Mouse (Mus musculus): ENCODE data around the gene Ephb2. TPM values are rescaled to one million over a fixed set of nuclear protein-coding genes. Genes with fewer than 3 reads are reported as not detected.

The Ephb2 gene
- polyA plus RNA-seq, 1 experiment, result 0.49 TPM

DNA sequence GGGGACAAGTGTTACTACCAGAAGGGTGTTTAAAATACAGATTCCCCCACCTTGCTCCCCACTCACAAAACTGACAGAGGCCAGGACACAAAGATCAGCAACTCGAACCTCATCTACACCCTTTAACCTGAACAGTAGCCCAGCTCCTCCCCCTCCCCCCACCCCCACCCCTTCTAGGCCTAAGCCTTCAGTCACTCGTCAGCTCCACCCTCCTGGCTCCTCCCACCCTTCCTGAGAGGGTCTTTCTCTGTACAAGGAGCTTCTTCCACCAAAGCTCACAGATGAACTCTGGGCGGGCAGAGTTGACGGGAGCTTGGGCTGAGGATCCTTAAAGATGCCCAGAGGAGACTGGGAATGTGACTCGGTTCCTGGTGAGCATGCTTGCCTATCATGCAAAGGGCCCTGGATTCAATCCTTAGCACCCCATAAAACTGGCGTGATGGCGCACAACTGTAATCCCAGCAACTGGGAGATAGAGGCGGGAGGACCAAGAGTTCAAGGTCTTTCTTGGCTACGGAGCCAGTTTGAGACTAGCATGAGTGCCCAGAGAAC lies 5.4 kb downstream of the Ephb2 start:
- Histone ChIP-seq H3K27ac (ENCODE audit: control insufficient read depth, insufficient read depth, low read depth, low read length) (no peak overlapping the region), H3K36me3 (ENCODE audit: control insufficient read depth, insufficient read depth, low read length) (no peaks in the 10 kb centered on the region), H3K27me3 (ENCODE audit: control insufficient read depth, insufficient read depth, low read length) (no peaks in the 10 kb centered on the region), H3K4me1 (ENCODE audit: control insufficient read depth, insufficient read depth, low read length) (peaks cover 6% of the 10 kb centered on the region), H3K4me3 (ENCODE audit: control insufficient read depth, low read depth, low read length) (no peak overlapping the region)
- no peak for TF ChIP-seq POLR2A (IDR thresholded peaks at IDR 0.05; ENCODE audit: control insufficient read depth, low read depth, low read length)
- TF ChIP-seq CTCF (IDR thresholded peaks at IDR 0.05; ENCODE audit: control insufficient read depth, insufficient read depth, insufficient replicate concordance, low read depth, low read length), result no peak

DNA sequence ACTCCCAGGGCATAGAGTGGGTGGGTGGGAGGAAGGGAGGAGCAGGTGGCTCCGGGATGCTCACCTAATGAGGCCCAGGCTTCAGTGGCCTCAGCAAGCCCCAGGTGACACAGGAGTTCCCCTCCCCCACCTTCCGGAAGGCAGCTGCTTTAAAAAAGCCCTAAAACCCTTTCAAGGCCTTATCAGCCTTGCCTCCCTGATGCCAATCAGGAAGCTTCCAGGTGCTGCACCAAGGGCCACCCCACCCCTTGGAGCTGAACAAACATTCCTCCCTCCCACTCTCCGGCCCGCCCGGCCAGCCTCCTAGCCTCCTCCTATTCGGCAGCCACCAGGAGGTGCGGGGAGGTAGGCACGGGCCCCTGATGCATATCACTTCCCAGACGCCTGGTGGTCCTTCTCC lies 6.0 kb downstream of the Ephb2 start:
- peaks cover 2% of the 10 kb centered on the region for H3K4me1 ChIP-seq (ENCODE audit: control insufficient read depth, insufficient read depth, low read length)
- H3K4me3 ChIP-seq (ENCODE audit: control insufficient read depth, low read depth, low read length), result no peak overlapping the region
- no peak overlapping the region for H3K27ac ChIP-seq (ENCODE audit: control insufficient read depth, insufficient read depth, low read depth, low read length)
- H3K27me3 ChIP-seq (ENCODE audit: control insufficient read depth, insufficient read depth, low read length), result no peaks in the 10 kb centered on the region
- no peaks in the 10 kb centered on the region for H3K36me3 ChIP-seq (ENCODE audit: control insufficient read depth, insufficient read depth, low read length)
- TF ChIP-seq POLR2A (IDR thresholded peaks at IDR 0.05; ENCODE audit: control insufficient read depth, low read depth, low read length), result no peak
- no peak for TF ChIP-seq CTCF (IDR thresholded peaks at IDR 0.05; ENCODE audit: control insufficient read depth, insufficient read depth, insufficient replicate concordance, low read depth, low read length)

- Histone ChIP-seq H3K27me3 (ENCODE audit: control insufficient read depth, insufficient read depth, low read length) (no peaks in the 10 kb centered on the region), H3K4me1 (ENCODE audit: control insufficient read depth, insufficient read depth, low read length) (no peaks in the 10 kb centered on the region), H3K4me3 (ENCODE audit: control insufficient read depth, low read depth, low read length) (no peak overlapping the region), H3K36me3 (ENCODE audit: control insufficient read depth, insufficient read depth, low read length) (no peaks in the 10 kb centered on the region), H3K27ac (ENCODE audit: control insufficient read depth, insufficient read depth, low read depth, low read length) (no peak overlapping the region)
- no peak for TF ChIP-seq CTCF (IDR thresholded peaks at IDR 0.05; ENCODE audit: control insufficient read depth, insufficient read depth, insufficient replicate concordance, low read depth, low read length)
- TF ChIP-seq POLR2A (IDR thresholded peaks at IDR 0.05; ENCODE audit: control insufficient read depth, low read depth, low read length), result no peak
Measured at GRCm38 (mm10) chr4:136828664-136829569, 6.9 kb downstream of the Ephb2 start.

DNA sequence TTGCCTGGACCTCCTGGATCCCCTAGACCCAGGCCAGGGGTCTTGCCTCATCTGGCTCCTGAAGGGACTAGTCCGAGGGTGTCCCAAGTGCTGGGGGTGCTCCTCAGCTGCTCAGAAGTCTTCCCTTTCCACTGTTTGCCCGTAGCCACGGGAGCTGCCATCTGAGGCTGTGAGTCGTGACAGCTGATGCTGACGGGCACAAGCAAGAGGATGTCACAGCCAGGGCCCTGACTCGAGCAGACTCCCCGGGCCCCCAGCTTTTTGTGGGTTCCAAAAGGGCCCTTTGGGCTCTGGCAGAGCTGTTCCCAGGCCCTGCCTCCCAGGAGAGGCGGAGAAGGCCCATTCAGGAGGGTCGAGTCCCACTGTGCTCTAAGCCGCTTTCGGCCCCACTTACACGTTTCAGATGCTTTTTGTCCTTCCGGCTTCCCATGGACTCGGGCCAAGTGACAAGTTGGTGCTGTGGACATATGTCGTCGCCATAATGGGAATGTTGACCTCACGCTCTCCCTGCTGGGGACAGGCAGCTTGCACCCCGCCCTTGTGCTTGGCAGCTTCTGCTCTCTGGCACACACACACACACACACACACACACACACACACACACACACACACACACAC lies 10.7 kb downstream of the Ephb2 start:
- no peak for TF ChIP-seq CTCF (IDR thresholded peaks at IDR 0.05; ENCODE audit: control insufficient read depth, insufficient read depth, insufficient replicate concordance, low read depth, low read length)
- Histone ChIP-seq H3K36me3 (ENCODE audit: control insufficient read depth, insufficient read depth, low read length) (no peaks in the 10 kb centered on the region), H3K27ac (ENCODE audit: control insufficient read depth, insufficient read depth, low read depth, low read length) (no peak overlapping the region), H3K27me3 (ENCODE audit: control insufficient read depth, insufficient read depth, low read length) (no peaks in the 10 kb centered on the region), H3K4me1 (ENCODE audit: control insufficient read depth, insufficient read depth, low read length) (no peaks in the 10 kb centered on the region), H3K4me3 (ENCODE audit: control insufficient read depth, low read depth, low read length) (no peak overlapping the region)

DNA sequence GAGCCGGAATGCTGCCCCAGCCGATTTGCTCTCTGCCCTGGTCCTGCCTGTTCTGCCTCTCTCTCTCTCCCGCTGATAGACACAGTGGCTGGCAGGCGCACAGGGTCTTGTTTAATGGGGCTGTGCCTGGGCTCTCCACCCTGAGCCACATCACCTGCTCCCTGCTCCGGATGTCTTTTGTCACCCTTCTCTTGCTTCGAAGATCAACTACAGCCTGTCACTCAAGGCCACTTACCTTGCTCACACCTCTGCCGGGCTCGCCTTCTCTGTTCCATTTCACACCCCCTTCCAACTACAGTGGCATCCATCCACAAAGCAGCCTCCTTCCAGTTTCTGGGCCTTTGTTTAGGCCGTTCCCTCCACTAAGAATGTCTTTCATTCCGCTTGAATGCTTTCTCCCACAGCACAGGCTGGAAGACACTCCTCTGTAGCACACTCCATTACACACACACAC lies 15.7 kb downstream of the Ephb2 start:
- TF ChIP-seq POLR2A (IDR thresholded peaks at IDR 0.05; ENCODE audit: control insufficient read depth, low read depth, low read length) (no peak), CTCF (IDR thresholded peaks at IDR 0.05; ENCODE audit: control insufficient read depth, insufficient read depth, insufficient replicate concordance, low read depth, low read length) (no peak)
- no peak overlapping the region for H3K27ac ChIP-seq (ENCODE audit: control insufficient read depth, insufficient read depth, low read depth, low read length)
- H3K4me1 ChIP-seq (ENCODE audit: control insufficient read depth, insufficient read depth, low read length), result no peaks in the 10 kb centered on the region
- H3K36me3 ChIP-seq (ENCODE audit: control insufficient read depth, insufficient read depth, low read length), result no peaks in the 10 kb centered on the region
- no peak overlapping the region for H3K4me3 ChIP-seq (ENCODE audit: control insufficient read depth, low read depth, low read length)
- H3K27me3 ChIP-seq (ENCODE audit: control insufficient read depth, insufficient read depth, low read length), result no peaks in the 10 kb centered on the region

DNA sequence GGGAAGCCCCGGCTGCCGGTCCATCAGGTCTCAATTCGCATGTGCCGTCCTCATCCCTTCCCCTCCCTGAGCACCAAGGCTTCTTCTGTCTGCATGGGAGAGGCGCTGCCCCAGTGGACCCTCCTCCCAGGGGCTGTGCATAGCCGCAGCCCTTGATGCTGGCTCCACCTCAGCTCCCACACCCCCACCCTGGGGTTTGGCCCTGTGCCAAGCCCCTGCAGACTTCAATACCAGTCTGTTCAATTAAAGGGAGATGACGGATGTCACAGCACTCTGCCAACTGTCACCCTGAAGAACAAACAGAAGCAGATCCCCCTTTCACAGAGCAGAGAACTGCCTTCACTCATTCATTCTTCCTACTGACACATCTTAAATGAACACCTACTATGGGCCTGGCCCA lies 19.1 kb downstream of the Ephb2 start:
- no peaks in the 10 kb centered on the region for H3K4me1 ChIP-seq (ENCODE audit: control insufficient read depth, insufficient read depth, low read length)
- TF ChIP-seq CTCF (IDR thresholded peaks at IDR 0.05; ENCODE audit: control insufficient read depth, insufficient read depth, insufficient replicate concordance, low read depth, low read length) (no peak), POLR2A (IDR thresholded peaks at IDR 0.05; ENCODE audit: control insufficient read depth, low read depth, low read length) (no peak)
- H3K36me3 ChIP-seq (ENCODE audit: control insufficient read depth, insufficient read depth, low read length), result no peaks in the 10 kb centered on the region
- no peaks in the 10 kb centered on the region for H3K27me3 ChIP-seq (ENCODE audit: control insufficient read depth, insufficient read depth, low read length)
- H3K27ac ChIP-seq (ENCODE audit: control insufficient read depth, insufficient read depth, low read depth, low read length), result no peak overlapping the region
- H3K4me3 ChIP-seq (ENCODE audit: control insufficient read depth, low read depth, low read length), result no peak overlapping the region

GRCm38 (mm10) chr4:136815364-136815763 lies 20.4 kb downstream of the Ephb2 start:
- Histone ChIP-seq H3K27ac (ENCODE audit: control insufficient read depth, insufficient read depth, low read depth, low read length) (no peak overlapping the region), H3K4me3 (ENCODE audit: control insufficient read depth, low read depth, low read length) (no peak overlapping the region), H3K27me3 (ENCODE audit: control insufficient read depth, insufficient read depth, low read length) (no peaks in the 10 kb centered on the region), H3K4me1 (ENCODE audit: control insufficient read depth, insufficient read depth, low read length) (no peaks in the 10 kb centered on the region), H3K36me3 (ENCODE audit: control insufficient read depth, insufficient read depth, low read length) (no peaks in the 10 kb centered on the region)
- TF ChIP-seq CTCF (IDR thresholded peaks at IDR 0.05; ENCODE audit: control insufficient read depth, insufficient read depth, insufficient replicate concordance, low read depth, low read length), result peak; percentile 66; the same call in 1 of the 2 replicates
- TF ChIP-seq POLR2A (IDR thresholded peaks at IDR 0.05; ENCODE audit: control insufficient read depth, low read depth, low read length), result no peak

All from testis, adult 2 months (tissue).